17 mouse cellular contexts compared by ENCODE assay signal in the genomic region with DNA sequence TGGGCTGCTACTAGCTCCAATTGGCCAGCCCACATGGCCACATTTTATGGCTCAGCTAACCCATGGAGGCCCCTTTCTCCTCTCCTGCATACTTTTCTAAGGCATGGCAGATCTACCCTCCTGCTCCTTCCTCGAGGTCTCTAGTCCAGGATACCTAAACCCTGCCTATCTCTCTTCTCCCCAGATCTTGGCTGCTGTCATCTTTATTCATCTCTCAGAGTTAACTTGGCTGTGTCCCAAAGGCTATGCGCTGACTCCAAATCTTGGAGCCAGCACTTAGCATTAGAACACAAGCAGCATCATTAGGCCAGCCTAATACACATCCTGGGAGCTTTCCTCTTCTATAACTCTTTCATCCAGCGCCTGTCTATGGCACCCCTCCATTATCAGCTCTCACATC.
DNase-seq lines count a peak whose midpoint lies in the region; ATAC-seq and TF ChIP-seq lines count a peak whose summit lies in the region.
"Had no signal": no experiment of that assay in that cellular context is flagged by ENCODE, and none has a peak within 500 bp of the region (broad histone marks: within the 10 kb centered on the region; RNA-seq: fewer than 3 reads in every experiment).

No protein-coding gene starts in this region.

- TF ChIP-seq CTCF in hindbrain, postnatal 0 days (IDR thresholded peaks at IDR 0.05; ENCODE audit: low read depth), result no peak
- TF ChIP-seq CTCF in stomach, postnatal 0 days (IDR thresholded peaks at IDR 0.05; ENCODE audit: low read depth), result no peak

- H3K9ac ChIP-seq in hindbrain, postnatal 0 days (replicated peaks; ENCODE audit: low read length), result no peak overlapping the region
- no peak overlapping the region for H3K9ac ChIP-seq in hindbrain, embryonic 11.5 days (ENCODE audit: low read depth, low read length)
- no peak overlapping the region for H3K9ac ChIP-seq in stomach, embryonic 15.5 days
- no peak overlapping the region for H3K9ac ChIP-seq in stomach, postnatal 0 days (ENCODE audit: low read length)
- H3K9ac ChIP-seq: embryonic facial prominence, embryonic 12.5 days; heart, embryonic 12.5 days; hindbrain, embryonic 15.5 days had no signal

- no peak for ATAC-seq in hindbrain, postnatal 0 days
- no peak for ATAC-seq in hindbrain, embryonic 11.5 days (ENCODE audit: low FRiP score)
- peak; percentile 47 for ATAC-seq in stomach, embryonic 15.5 days (ENCODE audit: insufficient read depth, low FRiP score, low read depth)
- no peak for ATAC-seq in stomach, postnatal 0 days (ENCODE audit: low FRiP score, low TSS enrichment)
- ATAC-seq: forebrain, embryonic 16.5 days; inflammation-experienced regulatory T-cells, adult 6 months; intestine, postnatal 0 days had no signal

- H3K27me3 ChIP-seq in hindbrain, postnatal 0 days (ENCODE audit: insufficient read depth, low read length), result no peaks in the 10 kb centered on the region
- H3K27me3 ChIP-seq in hindbrain, embryonic 11.5 days (ENCODE audit: control insufficient read depth, insufficient read depth, low read length), result no peaks in the 10 kb centered on the region
- no peaks in the 10 kb centered on the region for H3K27me3 ChIP-seq in stomach, embryonic 15.5 days (replicated peaks)
- H3K27me3 ChIP-seq in stomach, postnatal 0 days (ENCODE audit: control insufficient read depth, insufficient read depth, low read length), result no peaks in the 10 kb centered on the region
- H3K27me3 ChIP-seq: CH12.LX; embryonic facial prominence, embryonic 12.5 days; heart, embryonic 12.5 days; hindbrain, embryonic 15.5 days had no signal

- H3K9me3 ChIP-seq in hindbrain, postnatal 0 days (ENCODE audit: low read length), result no peaks in the 10 kb centered on the region
- no peaks in the 10 kb centered on the region for H3K9me3 ChIP-seq in hindbrain, embryonic 11.5 days (ENCODE audit: control insufficient read depth, low read length)
- no peaks in the 10 kb centered on the region for H3K9me3 ChIP-seq in stomach, embryonic 15.5 days
- no peaks in the 10 kb centered on the region for H3K9me3 ChIP-seq in stomach, postnatal 0 days (ENCODE audit: control insufficient read depth, low read length)
- H3K9me3 ChIP-seq: embryonic facial prominence, embryonic 12.5 days; heart, embryonic 12.5 days; hindbrain, embryonic 10.5 days; hindbrain, embryonic 15.5 days had no signal

- peak; percentile 15 to 16 for DNase-seq in adrenal gland, postnatal 36 days
- DNase-seq in adrenal gland, postnatal 10 days, result no peak
- peak; percentile 35 for DNase-seq in hindbrain, postnatal 0 days (ENCODE audit: low spot score)
- DNase-seq in hindbrain, embryonic 11.5 days (ENCODE audit: low spot score), result no peak
- DNase-seq in stomach, postnatal 0 days (ENCODE audit: low spot score), result no peak
- DNase-seq: cerebellum, adult 11-12 months; cerebellum, adult 9-11 months; gastrocnemius, postnatal 14 days had no signal

- H3K4me3 ChIP-seq in hindbrain, postnatal 0 days (ENCODE audit: low read length), result no peak overlapping the region
- H3K4me3 ChIP-seq in hindbrain, embryonic 11.5 days (ENCODE audit: low read depth, low read length), result no peak overlapping the region
- no peak overlapping the region for H3K4me3 ChIP-seq in stomach, embryonic 15.5 days (replicated peaks)
- H3K4me3 ChIP-seq in stomach, postnatal 0 days (ENCODE audit: low read depth, low read length), result no peak overlapping the region
- H3K4me3 ChIP-seq: embryonic facial prominence, embryonic 12.5 days; heart, embryonic 12.5 days; hindbrain, embryonic 10.5 days; hindbrain, embryonic 15.5 days had no signal

- H3K4me2 ChIP-seq in hindbrain, postnatal 0 days (ENCODE audit: low read depth, low read length), result no peak overlapping the region
- H3K4me2 ChIP-seq in hindbrain, embryonic 11.5 days (replicated peaks; ENCODE audit: low read depth, low read length), result no peak overlapping the region
- no peak overlapping the region for H3K4me2 ChIP-seq in stomach, embryonic 15.5 days
- no peak overlapping the region for H3K4me2 ChIP-seq in stomach, postnatal 0 days (replicated peaks; ENCODE audit: low read depth)
- H3K4me2 ChIP-seq: embryonic facial prominence, embryonic 12.5 days; heart, embryonic 12.5 days; hindbrain, embryonic 15.5 days had no signal

- WGBS in hindbrain, postnatal 0 days, result 52% methylated on average over 3 of the region's 3 CpGs
- WGBS in hindbrain, embryonic 11.5 days, result 82% methylated on average over 3 of the region's 3 CpGs
- 49% methylated on average over 3 of the region's 3 CpGs for WGBS in stomach, embryonic 15.5 days
- 55% methylated on average over 3 of the region's 3 CpGs for WGBS in stomach, postnatal 0 days

- no peaks in the 10 kb centered on the region for H3K4me1 ChIP-seq in hindbrain, postnatal 0 days (ENCODE audit: insufficient read depth, low read length)
- no peaks in the 10 kb centered on the region for H3K4me1 ChIP-seq in hindbrain, embryonic 11.5 days (replicated peaks; ENCODE audit: control insufficient read depth, insufficient read depth, low read length)
- H3K4me1 ChIP-seq in stomach, embryonic 15.5 days, result no peaks in the 10 kb centered on the region; the same call in 1 of the 2 replicates
- H3K4me1 ChIP-seq in stomach, postnatal 0 days (replicated peaks; ENCODE audit: control insufficient read depth, insufficient read depth), result no peaks in the 10 kb centered on the region
- H3K4me1 ChIP-seq: embryonic facial prominence, embryonic 12.5 days; heart, embryonic 12.5 days; hindbrain, embryonic 10.5 days; hindbrain, embryonic 15.5 days had no signal

- no peak overlapping the region for H3K27ac ChIP-seq in hindbrain, postnatal 0 days
- H3K27ac ChIP-seq in hindbrain, embryonic 11.5 days (ENCODE audit: low read depth, low read length), result no peak overlapping the region
- H3K27ac ChIP-seq in stomach, embryonic 15.5 days, result no peak overlapping the region
- H3K27ac ChIP-seq in stomach, postnatal 0 days (replicated peaks), result no peak overlapping the region
- H3K27ac ChIP-seq: embryonic facial prominence, embryonic 12.5 days; hindbrain, embryonic 10.5 days; hindbrain, embryonic 15.5 days had no signal

- TF ChIP-seq EP300 in stomach, postnatal 0 days (optimal IDR thresholded peaks at IDR 0.05), result no peak

- no peaks in the 10 kb centered on the region for H3K36me3 ChIP-seq in hindbrain, postnatal 0 days (ENCODE audit: insufficient read depth, low read length)
- H3K36me3 ChIP-seq in hindbrain, embryonic 11.5 days (ENCODE audit: control insufficient read depth, insufficient read depth, low read length), result no peaks in the 10 kb centered on the region
- no peaks in the 10 kb centered on the region for H3K36me3 ChIP-seq in stomach, embryonic 15.5 days
- no peaks in the 10 kb centered on the region for H3K36me3 ChIP-seq in stomach, postnatal 0 days (ENCODE audit: control insufficient read depth, insufficient read depth, low read length)
- H3K36me3 ChIP-seq: embryonic facial prominence, embryonic 12.5 days; heart, embryonic 12.5 days; hindbrain, embryonic 10.5 days; hindbrain, embryonic 15.5 days had no signal

Comparison
In these comparisons a context has a peak if more than half of its experiments do, and no peak if none do; other contexts are left out.
1. DNase-seq: peak in adrenal gland, postnatal 36 days (2 of 2) and hindbrain, postnatal 0 days (single experiment); none in adrenal gland, postnatal 10 days (single experiment), hindbrain, embryonic 11.5 days (single experiment) and stomach, postnatal 0 days (single experiment).